Mouse (Mus musculus) cerebellum, postnatal 14 days (tissue): Measurements from ENCODE around the gene Srsf6.
"Not testable (repeated sequence)": the region's sequence is repeated elsewhere in the genome, so short reads cannot be mapped to it uniquely, and the experiment has no call there.

ENCODE experiments used
- DNase-seq, 2 experiments: peaks; one replicate each; pipeline ENCODE4 v3.0.0; 2021; ENCODE audit warnings: mixed read lengths in 2 of 2

Gene Srsf6

DNA sequence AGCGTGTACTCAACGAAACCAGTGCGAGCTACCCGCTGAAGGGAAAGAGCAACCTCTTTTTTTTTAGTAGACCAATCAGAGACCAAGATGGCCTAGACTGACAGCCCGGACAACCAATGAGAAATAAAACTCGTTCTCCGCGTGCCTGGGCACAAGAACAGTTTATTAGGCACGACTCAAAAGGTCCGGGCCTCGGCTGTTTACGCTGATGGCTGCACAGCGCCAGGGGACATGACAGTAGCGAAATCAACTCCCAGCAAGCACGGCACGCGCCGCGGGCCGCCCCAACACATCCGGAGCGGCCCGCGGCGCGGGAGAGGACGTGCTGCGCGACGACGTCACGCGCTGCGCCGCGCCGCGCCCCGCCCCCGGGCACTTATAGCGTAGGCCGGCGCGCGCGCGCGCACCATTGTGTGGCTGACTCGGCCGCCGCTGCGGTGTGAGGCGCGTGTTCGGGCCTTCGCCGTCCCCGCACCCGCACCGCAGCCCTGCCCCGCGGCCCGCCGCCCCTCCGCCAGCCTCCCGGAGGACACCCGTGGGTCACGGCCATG, at the start of gene Srsf6:
Gene Srsf6 (plus strand): TSS at position 406 of the 551 bp plus-strand sequence.
- DNase-seq = peak; percentile 94 to 95

DNA sequence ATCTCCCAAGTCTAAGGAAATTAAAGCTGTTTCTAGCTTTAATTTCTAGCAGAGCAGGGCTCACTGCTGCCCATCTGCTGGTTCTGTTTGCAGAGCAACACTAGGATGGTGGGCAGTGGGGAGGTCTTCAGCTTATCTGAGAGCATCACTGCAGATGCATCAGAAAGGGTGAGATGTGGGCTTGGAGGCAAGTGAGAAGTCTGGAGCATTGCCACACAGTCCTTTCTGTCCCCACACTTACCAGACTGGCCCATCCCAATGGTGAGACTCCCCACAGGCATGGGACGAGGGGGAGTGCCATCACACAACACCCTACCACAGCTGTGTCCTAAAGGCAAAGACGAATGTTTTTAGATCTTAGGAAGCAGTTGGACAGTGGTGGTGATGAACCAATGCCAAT, 47.2 kb upstream of the Srsf6 start:
- no peak for DNase-seq

DNA sequence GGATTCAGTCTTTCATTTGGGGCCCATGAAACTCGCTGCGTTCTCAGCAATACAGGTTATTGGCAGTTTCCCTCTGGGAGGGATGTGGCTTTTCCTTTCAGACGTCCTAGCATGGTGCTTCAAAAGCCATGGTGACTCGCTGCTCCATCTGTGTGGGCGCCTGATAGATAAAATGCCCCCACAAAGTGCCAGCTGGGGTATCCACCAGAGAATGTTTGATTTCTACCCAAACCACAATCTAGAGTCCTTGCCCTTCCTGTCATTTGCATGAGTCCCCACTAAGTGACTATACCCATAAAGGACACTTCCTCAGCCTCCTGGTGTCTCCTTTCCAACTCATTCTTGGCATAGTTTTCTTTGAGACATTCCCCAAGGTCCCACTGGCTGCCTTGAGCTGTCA, 44.2 kb upstream of the Srsf6 start:
- DNase-seq = no peak

DNA sequence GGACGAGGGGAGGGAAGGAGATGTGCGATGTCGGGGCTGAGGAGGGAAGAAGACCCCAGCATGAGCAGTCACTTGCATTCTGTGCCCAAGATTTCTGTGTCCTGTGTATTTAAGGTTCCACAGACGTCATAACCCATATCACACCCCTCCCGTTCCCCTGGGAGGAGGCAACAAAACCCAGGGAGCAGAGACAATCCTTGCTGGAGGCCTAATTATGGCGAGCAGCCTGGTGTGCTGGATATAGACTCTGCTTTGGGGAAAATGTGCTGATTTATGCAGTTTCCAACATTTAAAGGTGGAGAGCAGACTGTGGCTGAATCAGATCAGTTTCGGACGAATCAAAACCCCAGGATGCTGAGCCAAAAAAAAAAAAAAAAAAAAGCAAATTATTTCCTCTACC, 42.7 kb upstream of the Srsf6 start:
- DNase-seq = no peak

DNA sequence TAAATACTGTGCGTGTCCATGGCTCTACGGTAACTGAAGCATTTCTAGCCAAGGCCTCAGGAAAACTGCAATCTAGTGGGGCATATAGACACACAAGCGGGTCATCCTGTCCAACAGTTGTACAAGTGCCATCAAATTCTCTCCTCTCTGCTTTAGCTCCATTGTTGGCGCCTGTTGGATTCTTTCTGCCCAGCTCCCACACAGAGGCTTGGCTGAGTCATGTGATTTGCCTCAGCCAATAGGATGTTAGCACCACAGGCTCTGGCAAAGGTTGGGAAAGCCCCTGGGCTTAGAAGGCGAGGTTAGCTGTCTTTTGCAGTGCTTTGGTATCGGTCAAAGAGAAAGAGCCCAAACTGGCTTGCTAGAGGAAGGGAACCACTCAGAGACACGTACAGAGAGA, 42.1 kb upstream of the Srsf6 start:
- DNase-seq = peak; percentile 36 to 45

DNA sequence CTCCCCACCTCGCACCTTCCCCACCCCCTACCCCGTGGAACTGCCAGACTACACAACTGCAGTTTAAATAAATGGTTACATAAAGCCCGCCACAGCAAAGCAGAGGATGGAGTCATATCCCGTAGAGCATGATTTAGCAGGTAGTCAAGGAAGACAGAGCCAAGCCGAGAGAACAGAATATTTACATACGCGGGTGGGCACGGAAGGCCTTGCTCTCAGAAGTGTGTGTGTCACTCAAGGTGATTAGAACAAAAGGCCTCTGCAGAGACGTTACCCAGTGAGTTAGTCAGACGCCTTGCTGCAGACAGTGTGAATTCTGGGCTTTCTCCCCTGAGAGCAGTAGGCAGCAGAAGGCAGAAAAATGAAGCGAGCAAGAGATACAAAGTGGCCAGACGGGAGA, 41.6 kb upstream of the Srsf6 start:
- no peak for DNase-seq

DNA sequence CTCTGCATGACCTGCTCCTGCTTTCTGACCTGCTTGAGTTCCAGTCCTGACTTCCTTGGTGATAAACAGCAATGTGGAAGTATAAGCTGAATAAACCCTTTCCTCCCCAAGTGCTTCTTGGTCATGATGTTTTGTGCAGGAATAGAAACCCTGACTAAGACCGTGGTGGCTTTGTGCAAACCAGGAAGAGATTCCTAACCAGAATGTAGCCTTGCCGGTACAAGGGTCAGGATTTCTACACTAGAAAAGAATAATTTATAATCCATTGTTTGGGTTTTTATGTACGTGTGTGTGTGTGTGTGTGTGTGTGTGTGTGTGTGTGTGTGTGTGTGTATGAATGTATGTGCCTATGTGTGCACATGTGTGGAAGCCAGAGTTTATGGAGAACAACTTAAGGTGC, 38.3 kb upstream of the Srsf6 start:
- not testable (repeated sequence) for DNase-seq

DNA sequence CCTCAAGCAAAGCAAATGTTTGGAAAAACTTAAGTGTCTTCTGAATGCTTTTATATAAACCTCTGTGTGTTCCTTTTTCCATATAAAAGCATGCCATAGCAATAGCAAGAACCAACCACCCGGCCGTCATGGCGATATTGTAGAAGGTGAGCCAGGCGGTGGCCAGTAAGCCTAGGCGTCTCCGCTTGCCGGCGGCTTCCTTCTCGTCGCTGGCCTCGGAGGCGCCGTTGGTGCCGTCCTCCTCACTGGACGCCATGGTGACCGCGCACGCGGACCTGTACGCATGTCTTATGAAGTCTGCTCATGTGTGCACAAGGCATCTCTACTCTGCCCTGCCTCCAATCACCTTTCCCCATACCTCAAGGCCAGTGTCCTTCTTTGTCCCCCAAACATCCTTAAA, 32.1 kb upstream of the Srsf6 start:
- not testable (repeated sequence) for DNase-seq

DNA sequence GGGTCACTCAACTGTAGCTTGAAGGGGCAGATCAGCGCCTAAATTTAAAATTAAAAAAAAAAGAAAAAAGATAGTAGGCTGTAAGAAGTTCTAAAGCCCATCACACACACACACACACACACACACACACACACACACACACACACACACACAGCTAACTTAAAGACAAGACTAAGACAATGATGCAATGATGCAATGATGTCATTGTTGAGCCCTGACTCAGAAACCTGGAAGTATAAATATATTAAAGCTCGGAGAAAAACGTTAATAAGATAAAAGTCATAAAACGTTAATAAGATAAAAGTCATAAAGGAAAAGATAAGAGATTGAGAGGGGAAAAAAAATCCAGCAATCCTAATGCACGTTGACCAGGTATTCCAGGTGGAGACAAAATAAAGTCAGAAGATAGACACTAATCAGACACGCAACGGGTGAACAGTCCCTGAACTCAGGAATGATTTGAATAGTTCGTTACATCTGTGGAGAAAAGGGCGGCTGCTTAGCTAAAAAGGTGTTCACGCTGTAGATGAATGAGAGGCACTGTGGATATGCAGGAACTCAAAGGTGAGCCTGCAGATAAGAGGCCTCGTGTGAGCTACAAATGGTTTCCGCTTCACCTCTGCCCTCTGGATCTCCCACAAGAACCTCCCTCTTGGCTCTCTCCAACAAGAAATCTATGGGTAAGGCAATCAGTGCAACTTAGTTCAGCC, 31.3 kb upstream of the Srsf6 start:
- no peak for DNase-seq

DNA sequence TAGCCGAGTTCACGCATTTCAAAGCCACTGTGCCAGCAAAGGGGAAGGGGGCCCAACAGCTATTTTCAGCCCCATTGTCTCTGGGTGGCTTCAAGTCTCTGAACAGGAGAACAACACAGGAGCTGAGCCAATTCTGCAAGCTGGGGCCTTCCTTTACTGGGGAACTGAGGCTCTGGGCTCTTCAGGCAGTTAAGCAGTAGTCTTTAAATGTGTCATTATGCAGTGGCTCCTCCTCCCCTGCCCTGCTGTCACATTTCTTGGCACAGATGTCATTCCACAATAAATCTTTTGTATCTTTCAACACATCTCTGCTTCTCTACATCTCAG, 30.8 kb upstream of the Srsf6 start:
- no peak for DNase-seq

DNA sequence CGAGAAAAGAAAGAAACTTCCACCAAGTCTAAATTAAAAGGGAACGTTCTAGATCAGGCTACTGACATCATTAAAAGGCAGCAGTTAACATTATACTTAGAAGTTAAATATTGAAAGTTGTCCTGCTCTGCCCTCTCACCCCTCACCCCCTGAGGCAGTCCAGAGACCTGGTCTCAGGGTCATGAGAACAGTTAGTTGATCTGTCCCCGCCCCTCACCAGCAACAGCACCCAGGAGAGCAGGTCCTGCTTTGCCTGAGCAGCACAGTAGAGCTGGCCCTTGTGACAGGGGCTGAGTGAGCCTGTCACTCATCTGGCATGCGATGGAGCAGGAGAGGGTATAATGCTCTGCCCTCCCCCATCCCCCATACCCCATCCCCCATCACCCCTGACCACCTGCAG, 25.4 kb upstream of the Srsf6 start:
- no peak for DNase-seq

DNA sequence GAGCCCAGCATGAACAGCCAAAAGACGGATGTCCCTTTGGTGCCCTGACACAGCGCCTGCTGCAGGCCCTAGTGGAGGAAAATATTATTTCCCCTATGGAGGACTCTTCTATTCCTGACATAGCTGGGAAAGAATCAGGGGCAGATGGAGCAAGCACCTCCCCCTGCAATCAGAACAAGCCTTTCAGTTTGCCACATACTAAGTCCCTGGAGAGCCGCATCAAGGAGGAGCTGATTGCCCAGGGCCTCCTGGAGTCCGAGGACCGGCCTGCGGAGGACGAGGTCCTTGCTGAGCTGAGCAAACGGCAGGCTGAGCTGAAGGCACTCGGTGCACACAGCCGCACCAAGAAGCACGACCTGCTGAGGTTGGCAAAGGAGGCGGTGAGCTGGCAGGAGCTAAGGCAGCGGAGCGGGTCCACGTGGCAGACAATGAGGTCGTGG, 23.3 kb upstream of the Srsf6 start:
- DNase-seq = peak; percentile 75 to 82

DNA sequence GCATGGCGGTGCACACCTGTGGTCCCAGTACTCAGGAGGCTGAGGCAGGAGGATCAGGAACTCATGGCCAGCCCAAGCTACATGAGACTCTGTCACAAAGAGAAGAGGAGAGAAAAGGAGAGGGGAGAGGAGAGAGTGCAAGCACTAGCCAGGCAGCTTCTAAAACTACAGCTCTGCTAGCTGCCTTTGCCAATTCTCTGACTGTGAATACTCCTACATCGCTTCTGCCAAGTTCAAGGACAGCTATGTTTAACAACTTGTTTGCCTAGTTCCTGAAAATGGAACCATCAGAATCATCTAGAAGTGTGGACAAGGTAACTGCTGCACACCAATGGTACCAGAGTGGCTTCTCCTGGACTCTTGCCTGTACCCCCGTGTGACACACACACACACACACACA, 17.3 kb upstream of the Srsf6 start:
- DNase-seq = no peak

DNA sequence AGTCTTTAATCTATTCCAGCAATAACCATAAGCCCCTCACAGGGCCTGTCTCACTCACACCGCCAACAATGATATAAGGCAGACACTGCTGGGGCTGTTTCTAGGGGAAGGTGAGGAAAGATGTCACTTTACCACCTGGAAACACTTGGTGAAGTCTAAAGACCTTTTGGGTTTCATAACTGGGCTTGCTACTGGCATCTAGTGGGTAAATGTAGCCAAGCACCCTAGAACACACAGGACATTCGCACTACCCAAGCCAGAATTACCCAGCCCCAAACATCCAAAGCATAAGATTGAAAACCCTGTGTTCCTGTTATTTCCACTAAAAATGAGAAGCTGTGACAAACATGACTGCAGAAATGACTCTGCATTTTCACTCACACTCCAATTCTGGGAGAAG, 16.8 kb upstream of the Srsf6 start:
- DNase-seq = peak; percentile 54 to 59

DNA sequence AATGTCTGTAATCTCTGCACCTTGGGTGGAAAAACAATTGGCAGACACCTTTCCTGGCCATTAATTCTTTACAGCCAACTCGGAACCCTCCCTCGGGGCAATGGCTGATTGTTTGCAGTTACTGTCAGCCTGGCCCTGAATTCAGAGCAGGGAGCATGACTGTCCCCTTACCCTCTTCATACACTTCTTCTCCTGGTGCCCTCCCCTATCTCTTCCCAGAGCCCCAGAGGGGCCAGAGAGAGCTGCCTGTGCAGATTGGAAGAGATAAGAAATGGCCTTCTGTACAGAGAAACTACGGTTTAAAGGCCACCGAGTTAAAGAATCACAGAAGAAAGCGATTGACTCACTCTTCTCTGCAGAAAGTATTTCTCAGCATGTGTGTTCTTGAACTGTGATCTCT, 11.4 kb upstream of the Srsf6 start:
- no peak for DNase-seq

DNA sequence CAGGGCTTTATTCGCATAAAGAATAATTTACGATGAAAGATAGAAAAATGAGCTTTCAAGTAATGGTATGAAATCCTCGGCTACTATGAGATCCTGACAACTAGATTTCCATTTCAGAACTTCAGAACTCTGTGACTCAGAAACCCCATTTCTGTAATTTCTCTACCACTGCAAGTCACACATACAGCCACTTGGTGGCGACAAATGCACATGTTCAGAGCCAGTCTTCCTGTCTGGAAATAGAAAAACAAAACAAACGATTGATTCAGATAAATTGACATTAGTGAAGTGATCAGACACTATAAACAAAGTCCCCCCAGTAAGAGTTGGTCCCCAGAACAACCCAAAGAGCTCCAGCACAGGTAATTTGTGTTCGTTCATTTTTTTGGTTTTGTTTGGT, 9.1 kb upstream of the Srsf6 start:
- peak; percentile 64 to 65 for DNase-seq

DNA sequence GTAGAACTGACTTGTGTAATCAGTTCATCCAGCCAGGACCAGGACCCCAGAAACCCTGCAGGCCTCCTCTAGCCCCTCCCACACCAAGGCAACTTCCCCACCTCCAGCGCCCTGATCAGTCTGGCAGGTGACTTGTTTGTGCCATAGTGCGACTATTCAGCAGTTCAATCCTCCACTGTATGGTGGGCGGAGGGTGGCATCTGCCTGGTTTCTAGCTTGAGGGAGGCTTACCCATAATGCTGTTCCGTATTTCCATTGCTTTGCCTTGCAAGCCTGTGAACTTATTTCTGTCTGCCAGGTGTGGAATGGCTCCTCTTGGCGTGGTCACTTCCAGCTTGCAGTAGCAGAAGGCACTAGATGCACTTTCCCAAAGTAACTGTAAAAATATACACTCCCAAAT, 8.5 kb upstream of the Srsf6 start:
- no peak for DNase-seq

DNA sequence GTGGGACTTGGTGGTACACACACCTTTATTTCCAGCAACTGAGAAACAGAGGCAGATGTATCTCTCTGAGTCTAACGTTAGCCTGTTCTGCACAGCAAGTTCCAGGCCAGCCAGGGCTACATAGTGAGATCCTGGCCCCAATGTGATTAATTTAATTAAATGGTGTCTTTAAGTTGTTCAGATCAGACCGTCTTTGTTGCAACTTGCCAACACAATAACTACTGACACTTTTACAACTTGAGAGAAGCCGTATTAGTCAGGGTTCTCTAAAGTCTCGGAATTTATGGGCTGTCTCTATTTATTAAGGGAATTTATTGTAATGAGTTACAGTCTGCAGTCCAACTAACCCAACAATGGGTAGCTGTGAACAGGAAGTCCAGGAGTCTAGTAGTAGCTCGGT, 7.2 kb upstream of the Srsf6 start:
- DNase-seq = no peak

DNA sequence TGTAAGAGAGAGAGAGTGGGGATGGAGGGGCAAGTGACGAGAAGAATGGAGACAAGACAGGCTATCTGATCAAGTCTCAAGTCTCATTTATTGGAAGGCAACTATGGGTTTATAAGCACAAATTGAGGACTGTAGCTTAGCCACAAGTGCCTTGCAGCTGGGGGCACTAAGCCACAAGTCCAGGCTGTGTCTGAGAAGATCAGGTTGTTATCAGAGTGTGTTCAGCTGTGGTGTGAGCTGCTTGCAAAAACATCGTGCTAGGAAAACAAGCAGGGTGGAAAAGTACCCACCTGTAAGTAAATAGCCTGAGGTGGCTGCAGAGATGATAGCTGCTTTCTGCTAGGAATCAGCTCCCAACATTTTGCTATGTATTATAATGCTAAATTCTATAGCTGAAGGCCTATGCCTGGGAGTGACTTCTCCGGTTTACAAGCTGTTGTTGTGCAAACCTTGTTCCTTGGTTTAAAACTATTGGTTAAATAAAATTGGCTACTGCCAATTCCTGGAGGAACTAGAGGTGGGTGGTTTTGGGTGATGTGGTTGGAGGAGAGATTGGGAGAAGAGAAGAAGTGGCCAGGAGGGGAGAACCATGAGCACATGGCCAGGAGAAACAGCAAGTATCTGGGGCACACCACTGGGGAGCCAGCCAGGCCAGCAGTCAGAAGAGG, 3.3 kb upstream of the Srsf6 start:
- DNase-seq = no peak

DNA sequence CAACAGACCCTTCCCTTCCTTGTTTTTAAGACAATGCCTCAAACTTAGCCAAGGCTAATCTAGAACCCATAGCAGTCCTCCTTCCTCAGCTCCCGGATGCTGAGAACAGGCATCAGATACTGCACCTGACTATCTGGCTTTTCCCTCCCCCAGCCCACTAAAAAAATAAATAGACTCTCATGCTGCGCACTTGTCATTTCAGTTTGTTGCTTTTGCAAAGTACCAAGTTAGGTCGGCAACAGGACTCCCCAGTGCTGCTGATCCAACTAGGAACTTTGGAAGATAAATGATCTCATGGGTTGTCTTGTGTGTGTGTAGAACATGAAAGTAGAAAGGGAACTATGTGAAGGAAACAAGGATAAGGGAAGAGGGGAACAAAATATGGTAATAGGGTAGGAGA, 1.6 kb upstream of the Srsf6 start:
- no peak for DNase-seq

DNA sequence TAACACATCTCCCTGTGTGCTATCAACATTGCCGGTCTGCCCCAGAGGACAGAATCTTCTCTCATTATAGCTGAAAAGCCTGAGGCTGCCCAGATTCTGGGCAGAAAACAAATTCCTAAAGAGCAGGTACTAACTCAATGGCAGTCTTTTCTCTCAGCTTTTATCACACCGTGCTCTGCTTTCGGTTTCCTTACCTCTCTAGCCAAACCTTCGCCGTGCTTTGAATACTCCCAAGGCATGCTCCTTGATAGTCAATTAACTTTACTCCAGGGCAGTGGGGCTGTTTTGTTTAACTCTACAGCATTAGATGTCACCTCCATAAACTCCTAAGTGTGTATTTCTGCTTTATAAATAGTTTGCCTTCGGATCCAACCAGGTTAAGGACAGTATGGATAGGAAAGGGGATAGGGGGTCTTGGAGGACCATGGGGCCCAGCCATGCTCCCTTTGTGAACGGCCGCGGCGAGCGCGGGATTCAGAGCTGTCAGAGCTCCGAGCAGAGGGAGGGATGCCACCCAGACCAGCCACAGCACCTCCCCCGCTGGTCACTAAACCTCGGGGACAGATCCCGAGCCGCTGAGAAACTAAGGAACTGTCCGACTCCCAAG, 709 bp upstream of the Srsf6 start:
- no peak for DNase-seq

DNA sequence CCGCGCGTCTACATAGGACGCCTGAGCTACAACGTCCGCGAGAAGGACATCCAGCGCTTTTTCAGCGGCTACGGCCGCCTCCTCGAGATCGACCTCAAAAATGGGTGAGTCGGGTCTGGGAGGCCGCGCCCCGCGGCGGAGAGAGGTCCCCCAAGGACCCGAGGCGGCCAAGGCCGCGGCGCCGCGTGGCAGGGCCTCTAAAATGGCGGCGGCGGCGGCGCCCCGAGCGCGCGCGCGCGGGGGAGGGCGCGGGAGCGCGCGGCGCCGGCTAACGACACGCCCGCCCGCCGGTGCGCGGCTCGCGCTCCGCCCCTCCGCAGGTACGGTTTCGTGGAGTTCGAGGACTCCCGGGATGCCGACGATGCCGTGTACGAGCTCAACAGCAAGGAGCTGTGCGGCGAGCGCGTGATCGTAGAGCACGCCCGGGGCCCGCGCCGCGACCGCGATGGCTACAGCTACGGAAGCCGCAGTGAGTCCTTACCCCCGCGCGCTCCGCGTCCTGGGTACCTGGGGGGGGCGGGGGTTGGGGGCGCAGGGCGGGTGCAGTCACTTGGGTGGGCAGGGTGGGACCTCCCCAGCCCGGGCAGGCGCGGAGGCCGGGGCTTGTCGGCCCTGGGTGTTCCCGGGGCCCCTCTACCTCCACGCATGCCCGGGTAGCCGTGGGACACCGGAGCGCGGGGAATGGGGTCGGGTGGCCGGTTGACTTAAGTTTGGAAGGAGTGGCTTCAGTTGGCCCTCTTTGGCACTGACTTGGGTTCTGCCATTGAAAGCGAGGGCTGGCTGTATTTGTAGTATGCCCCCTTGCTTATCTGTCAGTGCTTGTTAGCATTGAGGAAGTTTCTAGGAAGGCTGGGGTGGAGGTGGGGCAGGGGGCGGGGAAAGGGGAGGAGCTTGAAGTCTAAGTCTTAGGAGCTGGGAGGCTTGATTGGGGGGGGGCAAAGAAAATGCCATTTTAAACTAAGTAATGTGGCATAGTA, 634 bp downstream of the Srsf6 start:
- peak; percentile 80 to 81 for DNase-seq

DNA sequence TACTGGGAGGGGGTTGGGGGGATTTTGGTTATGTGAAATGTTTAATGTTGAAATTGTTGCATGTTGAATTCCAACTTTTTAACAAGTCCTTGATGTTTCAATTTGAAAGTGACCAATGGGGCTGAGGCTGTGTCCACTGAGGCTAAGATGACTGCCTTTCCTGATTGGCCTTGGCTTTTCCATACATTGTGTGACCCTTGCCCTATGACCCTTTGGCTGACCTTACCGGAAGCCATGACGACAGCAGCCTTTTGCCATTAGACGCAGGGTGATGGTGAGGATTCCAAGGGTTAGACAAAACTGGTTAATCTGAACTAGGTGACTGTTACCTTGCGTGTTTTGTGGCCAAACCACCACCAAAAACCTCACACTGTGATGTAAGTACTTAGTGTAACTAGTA, 1.4 kb downstream of the Srsf6 start:
- peak; percentile 41 to 62 for DNase-seq
